Mouse (Mus musculus) lung, embryonic 15.5 days (tissue): Measurements from ENCODE around the gene Mblac1. TPM values are rescaled to one million over a fixed set of nuclear protein-coding genes. Genes with fewer than 3 reads are reported as not detected.
A peak's percentile ranks its signal among the peaks of the same experiment; 100 is the strongest.

ENCODE experiments used
- ATAC-seq: fragments of 200-750 bp; cut with Nextera tagmentation; 2 replicates; pipeline ENCODE4 v1.8.0; 2017; ENCODE audit warnings: moderate number of reproducible peaks, borderline replicate concordance; ENCODE audit not compliant: low FRiP score, low TSS enrichment; ENCODE audit errors: extremely low read depth
- H3K27ac ChIP-seq: fragments of 300-500 bp; sonication (generic); 2 replicates; pipeline ENCODE4 v1.5.1; 2015; ENCODE audit warnings: moderate library complexity, mild to moderate bottlenecking, inconsistent platforms
- H3K27me3 ChIP-seq: fragments of 300-500 bp; sonication (generic); 2 replicates; pipeline ENCODE4 v1.6.1; 2015; ENCODE audit warnings: inconsistent platforms
- H3K36me3 ChIP-seq: fragments of 300-500 bp; sonication (generic); 2 replicates; pipeline ENCODE4 v1.6.1; 2015; ENCODE audit warnings: inconsistent platforms
- H3K4me1 ChIP-seq: fragments of 300-500 bp; sonication (generic); 2 replicates; pipeline ENCODE4 v1.6.1; 2015; ENCODE audit warnings: inconsistent platforms
- H3K4me2 ChIP-seq: fragments of 300-500 bp; sonication (generic); 2 replicates; pipeline ENCODE4 v1.6.1; 2015; ENCODE audit warnings: inconsistent platforms, mild to moderate bottlenecking, moderate library complexity
- H3K4me3 ChIP-seq: fragments of 300-500 bp; sonication (generic); 2 replicates; pipeline ENCODE4 v1.5.1; 2015; ENCODE audit warnings: mild to moderate bottlenecking, inconsistent platforms
- H3K9ac ChIP-seq: fragments of 300-500 bp; sonication (generic); 2 replicates; pipeline ENCODE4 v1.6.1; 2015; ENCODE audit warnings: inconsistent platforms
- H3K9me3 ChIP-seq: fragments of 300-500 bp; sonication (generic); 2 replicates; pipeline ENCODE4 v1.6.1; 2016; ENCODE audit warnings: inconsistent platforms
- WGBS: fragments of 180-500 bp; shearing (Covaris S2); methylation state at CpG from one replicate; pipeline ENCODE4 v1.1.7; 2015; 5-methylcytosine and 5-hydroxymethylcytosine counted together
- microRNA counts: library from miRNA; unstranded; fragments of <30 nt; microRNA quantifications from one replicate; lab custom pipeline; 2016
- microRNA-seq: library from miRNA; unstranded; fragments of <30 nt; microRNA quantifications from one replicate; pipeline ENCODE4, GENCODE M21; 2016
- polyA plus RNA-seq: library from polyadenylated mRNA; unstranded; fragments of >200 nt; fragmentation: Nextera tagmentation; extraction: Ambion mirVana; gene quantifications from 2 replicates; pipeline ENCODE4 v1.2.1, GENCODE M21; 2015

Mblac1 gene
- polyA plus RNA-seq, 1 experiment from 2014 or later, result 9.7 TPM

DNA sequence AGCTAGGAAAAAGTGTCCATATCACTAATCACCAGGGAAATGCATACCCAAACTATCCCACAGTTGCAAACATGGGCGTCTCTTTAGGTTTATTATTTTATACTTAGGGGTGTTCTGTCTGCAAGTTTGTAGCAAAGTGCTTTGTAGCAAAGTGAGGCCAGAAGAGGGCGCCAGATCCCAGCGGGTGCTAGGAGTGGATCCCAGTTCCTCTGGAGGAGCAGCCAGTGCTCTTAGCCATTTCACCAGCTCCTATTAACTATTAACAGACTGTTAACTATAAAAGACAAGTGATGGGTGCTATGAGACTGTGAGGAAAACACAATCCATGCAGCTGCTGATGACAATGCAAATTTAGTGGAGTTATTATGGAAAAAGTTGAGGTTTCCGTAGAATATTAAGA, 28.0 kb downstream of the Mblac1 start:
- WGBS, result 24% methylated on average over 4 of the region's 4 CpGs
- Histone ChIP-seq H3K4me2 (no peak overlapping the region), H3K27me3 (no peaks in the 10 kb centered on the region), H3K27ac (no peak overlapping the region), H3K9ac (no peak overlapping the region), H3K4me3 (no peak overlapping the region), H3K4me1 (no peaks in the 10 kb centered on the region), H3K9me3 (no peaks in the 10 kb centered on the region), H3K36me3 (no peaks in the 10 kb centered on the region)
- no peak for ATAC-seq

GRCm38 (mm10) chr5:138223287-138223686, 29.2 kb downstream of the Mblac1 start:
- Histone ChIP-seq H3K9ac (no peak overlapping the region), H3K4me3 (no peak overlapping the region), H3K27ac (no peak overlapping the region), H3K9me3 (no peaks in the 10 kb centered on the region), H3K36me3 (no peaks in the 10 kb centered on the region), H3K27me3 (no peaks in the 10 kb centered on the region), H3K4me2 (no peak overlapping the region), H3K4me1 (no peaks in the 10 kb centered on the region)
- WGBS, result 45% methylated on average over 3 of the region's 3 CpGs
- ATAC-seq, result no peak

DNA sequence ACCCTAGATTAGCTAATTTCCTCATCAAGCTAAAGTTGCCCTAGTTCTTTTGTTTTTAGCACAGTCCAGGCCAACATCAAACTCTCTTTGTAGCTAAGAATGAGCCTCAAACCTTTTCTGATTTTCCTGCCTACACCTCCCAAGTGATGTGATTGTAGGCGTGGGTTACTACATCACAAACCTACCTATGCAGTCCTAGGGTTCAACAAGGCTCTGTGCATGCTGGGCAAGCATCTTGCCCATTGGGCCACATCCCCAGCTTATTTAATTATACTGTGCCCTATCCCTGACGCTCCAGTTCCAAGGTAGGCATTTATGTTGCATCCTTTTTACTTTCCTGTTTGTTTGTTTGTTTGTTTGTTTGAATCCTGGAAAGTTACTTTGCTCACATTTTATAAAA, 31.6 kb downstream of the Mblac1 start, which contains the start of gene Nxpe5:
Nxpe5 (plus strand) TSS at position 199 of the 400 bp plus-strand sequence.
- no peak within 1 kb of the TSS for H3K9ac ChIP-seq
- H3K27me3 ChIP-seq, result no peaks in the 10 kb centered on the region
- no peak within 1 kb of the TSS for H3K27ac ChIP-seq
- H3K9me3 ChIP-seq, result no peaks in the 10 kb centered on the region
- no peak for ATAC-seq
- H3K4me2 ChIP-seq, result no peak within 1 kb of the TSS
- no peaks in the 10 kb centered on the region for H3K4me1 ChIP-seq
- H3K4me3 ChIP-seq, result no peak within 1 kb of the TSS
- no peaks in the 10 kb centered on the region for H3K36me3 ChIP-seq
- WGBS, result 46% methylated on average over 2 of the region's 2 CpGs

DNA sequence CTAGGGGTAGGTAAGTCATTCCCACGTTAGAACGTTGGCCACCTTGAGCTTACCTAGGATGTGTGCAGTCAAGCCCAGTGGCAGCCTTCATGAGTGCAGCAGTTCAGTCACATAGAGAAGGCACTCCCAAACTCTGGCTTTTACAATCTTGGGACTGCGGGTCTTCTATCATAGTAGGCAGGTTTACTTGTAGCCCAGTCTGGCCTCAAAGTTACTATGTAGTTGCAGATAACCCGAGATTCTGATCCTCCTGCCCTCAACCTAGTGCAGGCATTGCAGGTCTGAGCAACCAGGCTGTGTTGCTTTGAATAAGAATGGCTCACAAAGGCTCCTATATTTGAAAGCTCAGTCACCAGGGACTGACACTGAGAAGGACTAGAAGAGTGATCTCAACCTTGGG, 32.4 kb downstream of the Mblac1 start:
- Histone ChIP-seq H3K9ac (no peak overlapping the region), H3K4me1 (no peaks in the 10 kb centered on the region), H3K9me3 (no peaks in the 10 kb centered on the region), H3K4me3 (no peak overlapping the region), H3K4me2 (no peak overlapping the region), H3K36me3 (no peaks in the 10 kb centered on the region), H3K27me3 (no peaks in the 10 kb centered on the region), H3K27ac (no peak overlapping the region)
- WGBS, result 75% methylated on average over 4 of the region's 4 CpGs
- no peak for ATAC-seq

DNA sequence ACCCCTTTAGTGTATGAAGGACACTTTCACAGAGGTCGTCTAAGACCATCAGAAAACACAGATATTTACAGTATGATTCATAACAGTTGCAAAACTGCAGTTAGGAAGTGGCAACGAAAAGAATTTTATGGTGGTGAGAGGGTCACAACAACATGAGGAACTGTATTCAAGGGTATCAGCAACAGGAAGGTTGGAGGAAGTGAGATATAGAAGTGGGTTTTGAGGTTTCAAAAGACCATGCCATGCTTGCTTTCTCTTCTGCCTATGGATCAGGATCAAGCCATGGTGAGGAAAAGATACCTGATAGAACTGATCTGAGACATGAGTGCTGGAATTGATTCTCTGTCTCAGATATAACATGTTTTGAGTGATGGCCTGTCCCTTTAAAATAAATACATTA, 33.3 kb downstream of the Mblac1 start:
- Histone ChIP-seq H3K4me3 (no peak overlapping the region), H3K4me2 (no peak overlapping the region), H3K27ac (no peak overlapping the region), H3K27me3 (no peaks in the 10 kb centered on the region), H3K9ac (no peak overlapping the region), H3K4me1 (no peaks in the 10 kb centered on the region), H3K9me3 (no peaks in the 10 kb centered on the region), H3K36me3 (no peaks in the 10 kb centered on the region)
- no peak for ATAC-seq
- WGBS, result 57% methylated on average over 2 of the region's 2 CpGs

DNA sequence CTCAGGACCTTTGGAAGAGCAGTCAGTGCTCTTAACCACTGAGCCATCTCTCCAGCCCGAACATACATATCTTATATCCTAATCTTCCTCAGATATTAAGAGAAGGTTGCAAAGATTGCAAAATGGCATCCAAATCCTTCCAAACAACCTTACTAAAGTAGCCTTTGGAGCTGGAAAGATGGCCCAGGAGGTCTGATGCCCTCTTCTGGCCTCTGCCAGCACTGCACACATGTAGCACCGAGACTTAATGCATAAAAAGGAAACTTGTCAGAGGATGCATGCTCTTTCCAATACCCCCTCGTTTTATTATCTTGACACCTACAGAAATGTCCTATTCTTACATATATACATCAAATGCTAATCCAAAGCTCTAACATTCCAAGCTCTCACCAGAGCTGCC, 33.9 kb downstream of the Mblac1 start:
- Histone ChIP-seq H3K27me3 (no peaks in the 10 kb centered on the region), H3K27ac (no peak overlapping the region), H3K4me3 (no peak overlapping the region), H3K4me2 (no peak overlapping the region), H3K4me1 (no peaks in the 10 kb centered on the region), H3K36me3 (no peaks in the 10 kb centered on the region), H3K9me3 (no peaks in the 10 kb centered on the region), H3K9ac (no peak overlapping the region)
- ATAC-seq, result no peak
- 57% methylated on average over 3 of the region's 3 CpGs for WGBS

DNA sequence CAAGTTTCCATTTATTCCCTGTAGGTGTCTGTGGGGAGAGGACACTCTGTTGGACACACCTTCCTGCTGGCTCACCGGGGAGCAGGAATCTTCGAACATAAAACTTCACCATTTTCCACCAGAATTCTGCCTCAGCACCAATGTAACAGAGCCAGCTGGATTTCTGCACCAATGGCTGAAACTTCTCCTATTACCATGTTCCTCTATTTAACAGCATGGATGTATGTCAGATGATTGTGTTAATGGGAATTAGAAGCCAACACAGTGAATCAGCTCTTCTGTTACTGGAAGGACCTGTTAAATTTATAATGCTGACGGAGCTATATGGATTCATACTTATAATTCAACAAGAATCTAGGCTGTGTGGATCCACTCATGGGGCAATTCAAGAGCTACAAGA, 35.4 kb downstream of the Mblac1 start:
- Histone ChIP-seq H3K4me2 (no peak overlapping the region), H3K27me3 (no peaks in the 10 kb centered on the region), H3K9ac (no peak overlapping the region), H3K9me3 (no peaks in the 10 kb centered on the region), H3K4me1 (no peaks in the 10 kb centered on the region), H3K27ac (no peak overlapping the region), H3K4me3 (no peak overlapping the region), H3K36me3 (no peaks in the 10 kb centered on the region)
- WGBS, result 85% methylated on average over 3 of the region's 3 CpGs
- ATAC-seq, result no peak

GRCm38 (mm10) chr5:138233778-138234177, 39.7 kb downstream of the Mblac1 start:
- Histone ChIP-seq H3K4me3 (no peak overlapping the region), H3K9ac (no peak overlapping the region), H3K9me3 (no peaks in the 10 kb centered on the region), H3K27ac (no peak overlapping the region), H3K36me3 (no peaks in the 10 kb centered on the region), H3K27me3 (no peaks in the 10 kb centered on the region), H3K4me2 (no peak overlapping the region), H3K4me1 (no peaks in the 10 kb centered on the region)
- WGBS, result 77% methylated on average over 2 of the region's 2 CpGs
- ATAC-seq, result no peak

- H3K4me2 ChIP-seq, result no peak overlapping the region
- no peak overlapping the region for H3K4me3 ChIP-seq
- H3K27me3 ChIP-seq, result no peaks in the 10 kb centered on the region
- H3K36me3 ChIP-seq, result no peaks in the 10 kb centered on the region
- no peak overlapping the region for H3K27ac ChIP-seq
- no peaks in the 10 kb centered on the region for H3K9me3 ChIP-seq
- H3K4me1 ChIP-seq, result no peaks in the 10 kb centered on the region
- ATAC-seq, result no peak
- H3K9ac ChIP-seq, result no peak overlapping the region
Measured at GRCm38 (mm10) chr5:138234224-138234623, 40.1 kb downstream of the Mblac1 start.

GRCm38 (mm10) chr5:138241511-138241910, 47.4 kb downstream of the Mblac1 start:
- no peak overlapping the region for H3K4me2 ChIP-seq
- no peak for ATAC-seq
- H3K4me1 ChIP-seq, result no peaks in the 10 kb centered on the region
- 11% methylated on average over 2 of the region's 2 CpGs for whole genome bisulfite sequencing
- no peaks in the 10 kb centered on the region for H3K36me3 ChIP-seq
- H3K27ac ChIP-seq, result no peak overlapping the region
- no peaks in the 10 kb centered on the region for H3K9me3 ChIP-seq
- no peaks in the 10 kb centered on the region for H3K27me3 ChIP-seq
- no peak overlapping the region for H3K4me3 ChIP-seq
- H3K9ac ChIP-seq, result no peak overlapping the region

MicroRNAs encoded within 50 kb of the gene (microRNA counts, 519-probe panel; counts per million panel counts)
- microRNA mmu-miR-106b (lab: Ali Mortazavi, UCI) (3,376 counts per million, percentile 89 among the panel's probes with 10 or more counts), microRNA mmu-miR-25 (lab: Ali Mortazavi, UCI) (4,018 counts per million, percentile 96 among the panel's probes with 10 or more counts), microRNA mmu-miR-93 (lab: Ali Mortazavi, UCI) (3,323 counts per million, percentile 88 among the panel's probes with 10 or more counts)

Small RNA genes within 50 kb of the gene (microRNA-seq; reads per million reads assigned to microRNA genes)
- gene Mir106b, result 7,826 reads per million, percentile 93 among the genes with 10 or more reads in this experiment
- 527 reads per million, percentile 71 among the genes with 10 or more reads in this experiment for gene Mir25
- 11,765 reads per million, percentile 95 among the genes with 10 or more reads in this experiment for gene Mir93

Other genes starting within 250 kb of the Mblac1 start
- 0.10 and 0.12 TPM in 2 replicates for gene Gjc3, start 231.2 kb upstream of the Mblac1 start, polyA plus RNA-seq
- 0.17 TPM in 1 of 2 replicates, not detected in the other for gene Azgp1, start 212.8 kb upstream of the Mblac1 start, polyA plus RNA-seq
- not detected in 2 replicates for gene Smok3a, start 173.1 kb upstream of the Mblac1 start, polyA plus RNA-seq
- gene Smok3b, start 172.9 kb upstream of the Mblac1 start, polyA plus RNA-seq, result not detected in 2 replicates
- not detected in 2 replicates for gene Smok3c, start 141.1 kb upstream of the Mblac1 start, polyA plus RNA-seq
- gene Zkscan1, start 109.2 kb upstream of the Mblac1 start, polyA plus RNA-seq, result 15.8 and 16.6 TPM in 2 replicates
- gene Zscan21, start 77.4 kb upstream of the Mblac1 start, polyA plus RNA-seq, result 61.3 and 66.3 TPM in 2 replicates
- gene Zfp113, start 38.6 kb upstream of the Mblac1 start, polyA plus RNA-seq, result 20.8 and 21.3 TPM in 2 replicates
- gene Cops6, start 33.2 kb upstream of the Mblac1 start, polyA plus RNA-seq, result 316 and 320 TPM in 2 replicates
- gene Ap4m1, start 22.3 kb upstream of the Mblac1 start, polyA plus RNA-seq, result 22.8 and 26.2 TPM in 2 replicates
- 216 and 228 TPM in 2 replicates for gene Mcm7, start 21.9 kb upstream of the Mblac1 start, polyA plus RNA-seq
- 86.7 and 92.3 TPM in 2 replicates for gene Taf6, start 6.9 kb upstream of the Mblac1 start, polyA plus RNA-seq
- gene Cnpy4, start 6.8 kb upstream of the Mblac1 start, polyA plus RNA-seq, result 61.0 and 63.5 TPM in 2 replicates
- gene Nxpe5, start 31.6 kb downstream of the Mblac1 start, polyA plus RNA-seq, result not detected in 2 replicates
- 58.1 and 58.6 TPM in 2 replicates for gene Lamtor4, start 61.2 kb downstream of the Mblac1 start, polyA plus RNA-seq
- 4.5 and 5.7 TPM in 2 replicates for gene BC037034, start 69.7 kb downstream of the Mblac1 start, polyA plus RNA-seq
- 1.1 and 2.0 TPM in 2 replicates for gene Gal3st4, start 78.5 kb downstream of the Mblac1 start, polyA plus RNA-seq
- 0.13 and 0.24 TPM in 2 replicates for gene Gm43720, start 85.6 kb downstream of the Mblac1 start, polyA plus RNA-seq
- 18.9 and 20.6 TPM in 2 replicates for gene Gpc2, start 85.7 kb downstream of the Mblac1 start, polyA plus RNA-seq
- gene Stag3, start 85.9 kb downstream of the Mblac1 start, polyA plus RNA-seq, result 2.6 and 3.6 TPM in 2 replicates
- 0.39 TPM in 1 of 2 replicates, not detected in the other for gene Pvrig, start 147.6 kb downstream of the Mblac1 start, polyA plus RNA-seq
- 33.3 and 36.1 TPM in 2 replicates for gene Zfp157, start 247.2 kb downstream of the Mblac1 start, polyA plus RNA-seq